Mouse (Mus musculus): ENCODE data around the gene Gm28230. TPM values are rescaled to one million over a fixed set of nuclear protein-coding genes. Genes with fewer than 3 reads are reported as not detected.

Gene Gm28230
- total RNA-seq, 2 experiments from 2014 or later = 0.33 to 0.35 TPM

DNA sequence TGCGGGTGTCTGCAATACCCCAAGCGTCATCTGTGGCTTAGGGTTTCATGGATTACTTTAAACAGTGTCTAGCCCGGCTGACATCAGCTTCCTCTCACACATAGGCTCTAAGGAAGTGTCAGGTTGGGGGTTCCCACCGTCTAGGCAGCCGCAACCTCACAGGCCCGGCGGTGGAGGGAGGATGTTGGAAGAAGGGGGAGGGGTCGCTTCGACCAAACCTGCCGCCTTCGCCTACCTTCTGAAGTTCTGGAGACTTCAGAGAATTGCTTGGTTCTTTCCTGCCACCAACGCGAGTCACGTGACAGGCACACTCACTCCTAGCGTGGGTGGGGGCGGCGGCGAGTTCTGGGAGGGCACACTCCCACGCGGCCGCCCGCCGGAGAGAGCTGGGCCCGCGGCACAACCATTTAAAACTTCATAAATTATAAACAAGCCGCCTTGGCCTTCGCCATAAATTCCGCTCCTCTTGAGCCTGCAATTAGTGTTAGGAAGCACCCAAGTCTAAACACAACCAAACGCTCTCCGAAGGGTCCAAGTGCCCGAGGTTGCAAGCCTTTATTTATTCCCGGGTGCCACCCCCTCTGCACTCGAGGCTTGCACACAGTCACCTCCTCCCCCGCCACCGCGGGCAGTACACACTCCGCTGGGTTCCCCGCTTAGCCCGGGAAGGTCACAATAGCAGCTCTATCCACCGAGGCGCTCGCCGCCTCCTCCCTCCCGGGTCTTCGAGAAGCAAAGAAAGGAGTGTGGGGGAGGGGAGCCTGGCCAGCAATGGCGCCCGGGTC, 23.0 kb downstream of the Gm28230 start:
- DNase-seq = no peak
- intact Hi-C loops (cut with DNase I; ENCODE audit: low total_unique reads) = no loop called here

DNA sequence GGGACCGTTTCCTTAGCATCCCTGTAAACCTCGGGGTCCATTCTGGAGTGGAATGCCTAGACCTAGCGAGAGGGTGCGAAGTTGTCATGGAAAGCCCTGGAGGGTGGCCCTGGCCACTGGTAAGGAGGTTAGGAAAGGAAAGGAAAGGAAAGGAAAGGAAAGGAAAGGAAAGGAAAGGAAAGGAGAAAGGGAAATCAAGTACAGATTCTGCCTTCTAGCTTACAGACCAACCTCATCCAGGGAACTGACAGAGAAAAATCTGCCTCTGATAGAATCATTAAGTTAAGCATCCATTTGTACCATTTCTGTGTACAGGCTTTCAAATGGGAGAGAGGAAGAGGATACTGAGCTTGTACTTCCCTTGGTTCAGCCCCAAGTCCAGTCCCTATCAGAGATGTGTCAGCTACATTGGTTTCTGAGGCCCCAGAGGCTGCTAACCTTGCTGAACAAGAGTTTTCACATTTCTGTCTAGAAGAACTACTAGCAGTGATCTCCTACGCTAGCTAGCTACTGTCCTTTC, 24.3 kb downstream of the Gm28230 start:
- intact Hi-C loops (cut with DNase I; ENCODE audit: low total_unique reads) = no loop called here
- DNase-seq = no peak

- no peak for DNase-seq
- intact Hi-C loops (cut with DNase I; ENCODE audit: low total_unique reads) = no loop called here
Observed at GRCm38 (mm10) chr2:74751861-74752260, 25.3 kb downstream of the Gm28230 start.

DNA sequence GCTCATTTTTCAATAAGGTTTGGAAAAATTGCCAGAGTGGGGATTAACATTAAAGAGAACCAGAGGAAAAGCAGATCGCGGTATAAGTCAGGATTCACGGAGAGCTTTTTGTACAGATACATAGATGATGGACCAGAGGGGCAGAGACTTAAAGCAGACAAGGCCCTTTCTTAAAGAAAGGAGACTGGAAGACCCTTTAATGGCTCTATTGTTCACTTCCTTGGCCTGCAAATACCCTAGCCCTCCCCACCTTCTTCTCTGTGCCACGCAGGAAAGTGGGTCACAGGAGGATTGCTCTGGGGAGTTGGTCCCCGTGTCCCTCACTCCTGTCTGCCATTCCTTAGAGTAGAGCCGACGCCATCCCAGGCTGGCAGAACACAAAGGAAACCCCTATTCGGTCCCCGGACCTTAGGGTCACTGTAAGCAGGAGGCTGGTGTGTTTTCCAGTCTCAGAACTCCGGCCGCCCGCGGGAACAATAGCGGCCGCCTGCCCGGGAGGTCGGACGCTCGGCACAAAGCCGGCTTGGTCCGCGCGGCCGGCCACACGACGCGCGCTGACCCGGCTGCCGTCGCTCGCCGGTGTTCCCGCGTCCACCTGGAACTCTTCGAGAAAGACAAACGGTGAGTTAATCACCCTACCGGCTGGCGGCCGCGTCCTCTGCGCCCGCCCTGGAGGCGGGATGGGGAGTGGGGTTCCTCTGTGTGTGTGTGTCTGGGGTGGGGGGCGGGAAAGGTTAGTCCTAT, 26.1 kb downstream of the Gm28230 start:
- intact Hi-C loops (cut with DNase I; ENCODE audit: low total_unique reads) = no loop called here
- DNase-seq = no peak

- DNase-seq = no peak
- intact Hi-C loops (cut with DNase I; ENCODE audit: low total_unique reads) = no loop called here
Observed at GRCm38 (mm10) chr2:74753175-74753523, 26.6 kb downstream of the Gm28230 start.

DNA sequence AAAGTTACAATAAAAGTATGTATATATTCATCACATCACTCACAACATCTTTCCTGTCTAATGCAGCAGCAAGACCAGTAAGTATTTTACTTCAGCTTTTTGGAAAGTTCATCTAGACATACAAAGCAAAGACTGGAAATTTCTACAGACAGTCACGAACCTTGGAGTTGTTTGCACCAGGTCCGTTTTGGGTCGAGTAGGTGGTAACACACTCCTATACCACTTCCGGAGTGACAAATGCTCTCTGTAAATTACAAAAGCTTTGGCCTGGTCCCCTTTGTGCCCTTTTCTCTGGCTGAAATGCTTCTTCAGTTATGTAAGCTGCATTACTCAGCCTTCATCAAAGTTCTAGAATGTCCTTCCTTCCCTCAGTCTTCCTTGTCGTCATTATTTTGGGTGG, 27.2 kb downstream of the Gm28230 start:
- no peak for DNase-seq
- intact Hi-C loops (cut with DNase I; ENCODE audit: low total_unique reads) = no loop called here

DNA sequence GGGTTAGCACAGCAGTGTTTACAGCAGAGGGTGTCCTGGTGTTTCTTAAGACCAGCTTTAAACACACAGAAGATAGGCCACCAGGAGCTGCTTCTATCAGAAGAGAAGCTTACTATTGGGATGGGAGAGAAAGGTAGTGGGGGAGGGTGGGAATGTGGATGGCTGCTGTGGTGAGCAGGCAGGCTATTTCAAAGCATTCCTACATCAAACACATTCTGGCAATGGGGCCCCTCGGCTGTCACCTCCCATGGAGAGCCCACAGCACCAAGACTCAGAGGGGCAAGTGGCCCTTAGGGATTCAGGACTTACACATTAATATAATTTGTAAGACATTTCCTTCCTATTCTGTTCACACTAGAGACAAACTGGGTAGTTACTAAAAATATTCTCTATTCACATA, 33.6 kb downstream of the Gm28230 start:
- no peak for DNase-seq
- intact Hi-C loops (cut with DNase I; ENCODE audit: low total_unique reads) = no loop called here

DNA sequence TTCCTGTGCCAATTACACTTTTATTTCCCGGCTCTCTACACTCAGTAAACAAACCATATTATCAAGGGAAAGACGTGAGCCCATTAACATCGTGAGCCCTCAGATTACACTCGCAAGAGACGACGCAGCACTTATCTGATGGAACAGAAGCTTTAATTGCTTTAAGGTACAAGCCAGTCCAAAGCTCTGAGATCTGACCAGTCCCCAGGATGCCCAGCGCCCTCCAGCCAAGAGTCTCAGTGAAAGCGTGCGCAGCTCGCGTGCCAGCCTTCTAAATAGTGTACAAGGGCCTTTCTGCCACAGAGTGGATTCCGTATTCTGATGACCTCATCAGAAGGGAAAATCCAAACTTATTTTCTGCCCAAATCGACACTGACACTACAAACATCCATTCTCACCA, 35.4 kb downstream of the Gm28230 start:
- no peak for DNase-seq
- intact Hi-C loops (cut with DNase I; ENCODE audit: low total_unique reads) = no loop called here

GRCm38 (mm10) chr2:74762522-74763244, 36.2 kb downstream of the Gm28230 start, which contains the start of gene Hoxd1:
Gene Hoxd1 (plus strand): TSS chr2:74762980.
- intact Hi-C loops (cut with DNase I; ENCODE audit: low total_unique reads) = no loop called here

GRCm38 (mm10) chr2:74763245-74763735, 36.8 kb downstream of the Gm28230 start:
- intact Hi-C loops (cut with DNase I; ENCODE audit: low total_unique reads) = no loop called here
- DNase-seq = no peak

More at GRCm38 (mm10) chr2:74762522-74763244, 36.2 kb downstream of the Gm28230 start, which contains the start of gene Hoxd1:
- DNase-seq = no peak

- intact Hi-C loops (cut with DNase I; ENCODE audit: low total_unique reads) = no loop called here
- no peak for DNase-seq
Observed at GRCm38 (mm10) chr2:74763976-74764375, 37.4 kb downstream of the Gm28230 start.

- intact Hi-C loops (cut with DNase I; ENCODE audit: low total_unique reads) = no loop called here
- no peak for DNase-seq
Observed at GRCm38 (mm10) chr2:74774359-74774758, 47.8 kb downstream of the Gm28230 start.

GRCm38 (mm10) chr2:74777536-74778275, 51.2 kb downstream of the Gm28230 start:
- DNase-seq = no peak
- intact Hi-C loops (cut with DNase I; ENCODE audit: low total_unique reads) = no loop called here

DNA sequence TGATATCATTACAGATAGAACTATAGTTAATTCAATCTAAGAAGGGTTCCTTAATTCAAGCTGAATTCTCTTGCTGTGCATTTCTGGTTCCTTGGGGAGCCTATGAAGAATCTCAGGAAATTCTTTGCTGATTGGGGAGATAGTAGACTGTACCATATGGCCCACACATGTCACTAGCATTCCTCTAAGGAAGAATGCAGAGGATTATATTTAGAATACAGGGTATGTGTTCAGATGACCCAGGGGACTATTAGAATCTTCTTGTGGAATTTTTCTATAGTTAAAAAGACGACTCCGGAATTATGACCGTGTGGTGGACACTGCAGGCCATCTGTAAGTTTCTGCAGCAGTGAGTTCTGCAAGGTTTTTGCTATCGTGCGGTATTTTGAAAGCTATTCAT, 54.9 kb downstream of the Gm28230 start:
- DNase-seq = no peak
- intact Hi-C loops (cut with DNase I; ENCODE audit: low total_unique reads) = no loop called here

- DNase-seq = peak; percentile 10
- intact Hi-C loops (cut with DNase I; ENCODE audit: low total_unique reads) = no loop called here
Observed at GRCm38 (mm10) chr2:74795531-74795930, 69.0 kb downstream of the Gm28230 start.
